Mouse (Mus musculus) inflammation-experienced regulatory T-cells, adult 6 months (primary cell): Measurements from ENCODE around the gene Eid2. TPM values are rescaled to one million over a fixed set of nuclear protein-coding genes. Genes with fewer than 3 reads are reported as not detected.

Source experiments
- ATAC-seq: one replicate; pipeline ENCODE4 v1.8.0; 2017
- polyA plus RNA-seq, 3 experiments: library from polyadenylated mRNA; unstranded; fragments of 100-300 nt; shearing (Covaris generic); gene quantifications; one replicate each; pipeline ENCODE4 v1.2.1; 2017

Eid2 gene
- polyA plus RNA-seq, 3 experiments from 2014 or later = 0.25 to 0.84 (median 0.81) TPM

DNA sequence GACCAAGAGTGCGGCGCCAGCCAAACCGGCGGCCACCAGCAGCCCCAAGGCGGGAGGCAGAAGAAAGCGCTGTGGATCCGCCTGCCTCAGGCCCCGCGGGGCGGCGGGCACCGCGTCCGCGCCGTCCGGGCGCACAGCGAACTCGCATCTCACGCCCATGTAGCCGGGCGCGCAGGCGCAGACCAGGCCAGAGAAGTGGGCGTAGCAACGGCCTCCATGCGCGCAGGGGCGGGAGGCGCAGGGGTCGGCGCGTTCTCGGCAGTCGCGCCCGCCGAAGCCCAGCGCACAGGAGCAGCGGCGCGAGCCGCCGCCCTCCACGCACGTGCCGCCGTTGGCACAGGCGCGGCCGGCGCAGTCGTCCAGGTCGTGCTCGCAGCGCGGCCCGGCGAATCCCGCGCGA lies 26.8 kb downstream of the Eid2 start:
- no peak for ATAC-seq

DNA sequence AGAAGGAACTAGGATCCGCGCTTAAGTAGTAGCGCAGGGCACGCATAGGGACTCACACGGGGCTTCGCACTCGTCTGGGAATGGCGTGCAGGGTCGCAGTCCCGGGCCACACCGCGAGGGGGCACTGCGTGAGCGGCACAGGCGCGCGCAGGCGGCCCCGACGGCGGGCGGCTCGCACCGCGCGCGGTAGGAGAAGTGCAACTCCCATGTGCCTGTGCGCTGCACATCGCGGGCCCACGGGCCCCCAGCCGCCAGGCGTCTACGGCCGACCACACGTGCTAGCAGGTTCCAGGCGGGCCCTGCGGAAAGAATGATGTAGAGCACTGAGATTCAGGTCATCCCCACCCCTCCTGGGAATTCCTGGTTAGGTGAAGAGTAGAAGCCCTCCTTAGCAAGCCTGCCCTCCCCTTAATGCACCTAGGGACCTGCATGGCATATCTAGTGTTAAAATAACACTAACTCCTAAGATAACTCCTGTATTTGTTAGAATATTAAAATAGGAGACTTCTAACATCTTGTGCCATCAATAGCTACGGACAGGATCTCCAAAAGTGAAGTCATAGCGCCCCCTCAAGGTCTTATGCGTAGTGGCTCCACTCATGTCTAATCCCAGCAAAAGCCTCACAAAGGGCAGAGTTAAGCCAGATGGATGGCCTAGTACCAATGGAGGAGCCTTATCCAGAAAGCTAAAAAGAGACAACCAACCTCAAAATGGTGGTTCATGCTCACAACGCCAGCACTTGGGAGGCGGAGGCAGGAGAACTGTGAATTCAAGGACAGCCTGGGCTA lies 31.4 kb downstream of the Eid2 start:
- no peak for ATAC-seq

DNA sequence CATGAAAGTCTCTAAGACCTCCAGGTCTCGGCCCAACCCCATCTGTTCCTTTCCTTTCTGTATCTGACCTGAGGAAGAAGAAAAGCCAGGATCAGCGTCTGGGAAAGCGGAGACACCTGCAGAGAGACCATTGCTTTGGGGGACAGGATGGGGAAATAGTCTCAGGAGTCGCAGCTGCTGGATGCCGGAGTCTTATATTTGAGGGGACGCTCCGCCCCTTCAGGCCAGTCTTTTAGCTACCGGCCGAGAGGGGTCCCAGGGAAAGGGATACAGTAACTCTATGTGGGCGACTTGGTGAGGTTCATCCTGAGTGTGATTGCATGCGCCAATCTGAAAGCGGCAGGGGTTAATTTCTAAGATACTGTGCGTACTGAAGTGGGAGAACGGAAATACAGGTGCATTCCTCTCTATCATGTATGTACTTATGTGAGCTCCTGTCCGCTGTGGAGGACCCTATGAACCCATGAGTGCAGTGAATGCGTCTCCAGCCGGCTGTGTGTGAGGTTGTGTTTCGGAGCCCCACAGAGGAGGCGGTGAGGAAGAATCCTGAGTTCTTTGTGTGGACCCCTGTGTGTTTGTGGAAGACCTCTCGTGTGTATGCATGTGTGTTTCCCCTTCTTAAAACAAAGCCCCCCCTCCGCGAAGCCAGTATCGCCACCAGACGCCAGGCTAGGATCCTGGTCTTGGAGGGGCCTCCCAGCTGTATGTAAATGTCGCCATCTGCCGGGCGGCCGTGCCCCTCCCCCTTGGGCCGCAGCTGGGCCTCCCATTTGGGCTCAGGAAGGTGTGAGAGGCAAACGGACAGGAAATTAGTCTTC lies 34.1 kb downstream of the Eid2 start, which contains the start of gene Dll3:
TSS of gene Dll3 (minus strand) at position 623 of the 818 bp plus-strand sequence.
- ATAC-seq = no peak

DNA sequence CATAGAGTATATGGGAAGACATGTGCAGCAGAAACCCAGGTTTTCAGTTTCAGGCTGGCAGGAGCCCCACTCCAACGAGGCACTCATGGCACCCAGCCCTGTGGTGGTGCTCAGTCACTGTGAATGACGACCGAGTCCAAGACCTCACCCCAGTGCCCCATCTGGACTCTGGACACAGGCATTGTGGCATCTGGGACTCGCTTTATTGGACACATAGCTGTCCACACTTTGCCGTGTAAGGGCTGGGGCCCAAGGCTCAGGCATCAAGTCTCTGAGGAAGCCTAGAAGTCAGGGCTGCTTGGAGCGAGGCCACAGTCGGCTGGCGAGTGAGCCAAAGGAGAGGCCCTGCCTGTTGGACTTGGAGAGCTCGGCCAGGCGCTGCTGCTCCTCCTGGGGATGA lies 38.0 kb downstream of the Eid2 start:
- no peak for ATAC-seq

DNA sequence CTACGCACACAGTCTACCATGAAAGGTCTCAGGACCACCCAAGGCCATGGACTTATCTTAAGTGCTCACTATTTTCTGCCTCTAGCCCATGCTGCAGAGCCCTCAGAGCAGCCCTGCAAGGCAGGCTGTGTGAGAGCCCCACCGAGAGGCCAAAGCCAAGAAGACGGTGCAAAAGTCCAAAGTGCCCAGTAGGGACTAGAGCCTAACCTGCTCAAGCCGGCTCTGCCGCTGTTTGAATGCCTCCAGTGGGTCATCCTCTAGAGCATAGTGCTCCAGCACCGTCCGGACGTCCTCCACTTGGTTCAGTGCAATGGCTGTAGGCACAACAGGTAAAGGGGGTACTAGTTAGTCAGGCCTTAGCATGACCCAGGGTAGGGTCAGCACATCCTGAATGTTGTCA lies 38.5 kb downstream of the Eid2 start:
- ATAC-seq = no peak

DNA sequence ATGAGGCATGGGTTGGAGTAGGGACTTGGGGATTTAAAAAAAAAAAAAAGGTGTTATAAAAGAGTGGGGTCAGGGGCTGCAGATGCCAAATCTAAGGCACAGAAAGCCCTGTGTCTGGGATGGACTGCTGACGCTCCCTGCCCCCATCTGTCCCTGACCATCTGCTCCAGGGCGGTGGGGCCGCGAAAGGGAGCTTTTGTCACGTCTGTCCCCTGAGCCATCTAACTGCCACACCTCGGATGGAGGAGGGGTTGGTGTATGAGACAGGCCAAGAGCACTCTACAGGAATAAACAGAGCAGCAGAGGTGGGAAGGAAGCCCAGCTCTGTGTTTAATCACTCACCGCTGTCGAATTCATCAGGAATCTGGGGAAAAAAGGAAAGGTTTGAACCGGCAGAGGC lies 42.1 kb downstream of the Eid2 start:
- no peak for ATAC-seq

DNA sequence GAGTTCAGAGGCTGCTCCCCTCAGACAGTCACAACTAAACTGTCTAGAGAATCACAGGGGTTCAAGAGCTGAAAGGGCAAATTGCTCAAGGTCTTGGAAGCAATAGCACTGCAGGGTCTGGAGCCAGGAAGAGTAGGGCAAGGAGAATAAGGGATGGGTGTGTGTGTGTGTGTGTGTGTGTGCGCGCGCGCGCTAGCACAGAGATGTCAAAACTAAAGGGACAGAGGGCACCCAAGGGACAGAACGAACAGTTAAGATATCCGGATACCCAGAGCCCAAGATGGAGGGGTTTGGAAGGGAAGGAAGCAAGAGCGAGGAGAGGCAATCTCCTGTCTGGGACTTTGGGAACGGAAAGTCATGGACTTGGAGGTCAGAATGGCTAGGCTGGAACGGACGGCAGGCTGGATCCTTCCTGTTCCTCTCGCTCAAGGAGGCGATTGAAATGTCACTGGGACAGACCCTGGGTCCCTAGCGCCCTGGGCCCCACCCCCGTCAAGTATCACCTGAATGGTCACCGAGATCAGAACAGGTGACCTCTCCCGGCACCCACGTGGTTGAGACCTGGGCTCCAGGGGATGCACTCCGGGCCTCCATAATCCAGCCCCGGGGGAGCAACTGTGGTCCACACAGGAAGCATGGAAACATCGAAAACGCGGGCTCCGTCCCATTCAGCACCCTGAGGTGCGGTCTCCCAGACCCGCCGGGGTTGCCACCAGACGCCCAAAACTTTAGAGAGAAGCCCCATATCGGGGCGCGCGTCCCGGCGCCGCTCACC lies 43.7 kb downstream of the Eid2 start:
- ATAC-seq = peak; percentile 30

DNA sequence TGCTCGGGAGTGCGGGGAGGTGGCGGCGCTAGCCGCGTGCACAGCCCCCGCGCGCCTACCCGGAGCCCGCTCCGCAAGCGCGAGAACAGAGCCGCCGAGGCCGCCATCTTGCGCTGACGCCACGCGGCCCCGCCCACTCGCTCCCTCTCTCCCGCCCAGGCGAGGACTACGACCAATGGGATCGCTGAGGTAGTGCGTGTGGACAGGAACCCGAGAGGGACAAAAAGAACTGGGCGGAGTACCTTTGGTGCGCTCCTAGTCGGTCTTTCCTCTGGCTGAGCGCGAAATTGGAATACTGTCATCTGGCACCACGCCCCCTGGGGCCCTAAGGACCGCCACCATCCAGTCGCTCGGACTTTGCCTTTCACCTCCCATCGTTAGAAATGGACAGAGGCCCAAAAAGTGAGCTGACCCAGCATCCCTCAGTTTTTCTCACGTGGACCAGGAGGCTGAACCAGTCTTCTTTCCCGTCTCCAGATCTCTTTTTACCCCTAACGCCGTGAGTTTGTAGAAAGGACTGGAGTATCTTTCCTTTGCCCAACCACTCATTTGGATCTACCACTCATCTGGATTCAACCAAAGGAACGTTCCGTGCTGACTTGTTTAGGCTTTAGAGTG lies 44.4 kb downstream of the Eid2 start, which contains the start of gene Timm50:
TSS of gene Timm50 (minus strand) at position 147 of the 618 bp plus-strand sequence.
- ATAC-seq = peak; percentile 97

DNA sequence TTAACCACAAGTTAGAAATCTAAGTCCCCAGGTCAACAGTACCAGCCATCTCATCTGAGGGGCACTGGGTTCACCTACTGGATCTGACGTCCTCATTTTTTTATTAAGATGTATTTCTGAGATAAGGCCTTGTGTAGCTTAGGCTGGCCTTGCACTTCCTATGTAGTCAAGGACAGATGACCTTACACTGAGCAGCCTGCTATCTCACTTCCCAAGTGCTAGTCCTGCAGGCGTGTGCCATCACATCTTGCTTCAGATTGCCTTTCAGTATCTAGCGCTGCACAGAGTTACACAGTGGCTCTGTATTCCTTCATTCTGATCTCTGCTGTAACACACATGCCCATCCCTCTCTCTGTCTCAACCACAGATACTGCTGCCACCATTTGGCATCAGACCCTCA lies 50.4 kb downstream of the Eid2 start:
- no peak for ATAC-seq

DNA sequence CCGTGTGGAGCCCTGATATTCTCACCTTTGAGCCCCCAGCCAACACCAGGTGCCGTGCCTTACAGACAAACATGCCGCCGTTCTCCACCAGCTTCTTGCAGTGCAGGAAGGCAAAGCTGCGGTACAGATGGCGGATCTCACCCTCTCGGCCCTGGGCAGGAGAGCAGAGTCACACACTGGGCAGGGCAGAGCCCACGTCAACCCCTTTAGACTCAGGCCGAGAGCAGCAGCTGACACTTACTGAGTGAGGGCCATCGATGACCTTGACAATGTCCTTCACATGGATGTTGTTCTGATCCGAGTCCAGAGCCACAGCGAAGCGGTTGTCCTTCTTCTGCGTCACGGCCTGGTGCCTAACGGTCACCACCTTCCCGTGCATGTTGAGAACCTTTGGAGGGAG lies 51.0 kb downstream of the Eid2 start:
- ATAC-seq = no peak

Other genes starting within 250 kb of the Eid2 start
- gene Psmc4, start 217.8 kb upstream of the Eid2 start, polyA plus RNA-seq = 100 to 1,000 TPM; 176 to 203 (median 189) TPM
- not detected for gene Fcgbp, start 196.6 kb upstream of the Eid2 start, polyA plus RNA-seq
- gene 9530053A07Rik, start 138.4 kb upstream of the Eid2 start, polyA plus RNA-seq = not detected
- gene Fbl, start 98.2 kb upstream of the Eid2 start, polyA plus RNA-seq = 10 to 100 TPM; 37.8 to 61.3 (median 61.2) TPM
- gene Dyrk1b, start 88.4 kb upstream of the Eid2 start, polyA plus RNA-seq = 1 to 10 TPM in 2 of 3 experiments, under 1 TPM in 1; 0.95 to 1.8 (median 1.3) TPM
- 1 to 10 TPM in 1 of 3 experiments, under 1 TPM in 2; 0.34 to 1.7 (median 0.44) TPM for gene Eid2b, start 9.9 kb downstream of the Eid2 start, polyA plus RNA-seq
- not detected for gene Selenov, start 23.3 kb downstream of the Eid2 start, polyA plus RNA-seq
- gene Dll3, start 34.4 kb downstream of the Eid2 start, polyA plus RNA-seq = not detected
- 10 to 100 TPM; 27.6 to 39.1 (median 36.4) TPM for gene Timm50, start 44.2 kb downstream of the Eid2 start, polyA plus RNA-seq
- gene Supt5, start 70.9 kb downstream of the Eid2 start, polyA plus RNA-seq = 100 to 1,000 TPM in 2 of 3 experiments, 10 to 100 TPM in 1; 95.7 to 122 (median 120) TPM
- 1,000 to 10,000 TPM in 2 of 3 experiments, 100 to 1,000 TPM in 1; 937 to 1,605 (median 1,546) TPM for gene Rps16, start 82.8 kb downstream of the Eid2 start, polyA plus RNA-seq
- gene Plekhg2, start 104.7 kb downstream of the Eid2 start, polyA plus RNA-seq = 100 to 1,000 TPM in 1 of 3 experiments, 10 to 100 TPM in 2; 48.5 to 102 (median 74.0) TPM
- 100 to 1,000 TPM; 100 to 211 (median 148) TPM for gene Zfp36, start 112.4 kb downstream of the Eid2 start, polyA plus RNA-seq
- gene Med29, start 124.8 kb downstream of the Eid2 start, polyA plus RNA-seq = 10 to 100 TPM; 26.2 to 33.0 (median 32.5) TPM
- gene Paf1, start 125.1 kb downstream of the Eid2 start, polyA plus RNA-seq = 10 to 100 TPM; 46.2 to 59.4 (median 51.8) TPM
- gene Gmfg, start 169.6 kb downstream of the Eid2 start, polyA plus RNA-seq = 100 to 1,000 TPM; 470 to 850 (median 500) TPM
- under 1 TPM in 1 of 3 experiments, not detected in 2; 0.17 TPM for gene Lrfn1, start 184.1 kb downstream of the Eid2 start, polyA plus RNA-seq
- gene Ifnl2, start 242.6 kb downstream of the Eid2 start, polyA plus RNA-seq = not detected